Comparison of ENCODE assay signal across 9 mouse cellular contexts in the genomic region with DNA sequence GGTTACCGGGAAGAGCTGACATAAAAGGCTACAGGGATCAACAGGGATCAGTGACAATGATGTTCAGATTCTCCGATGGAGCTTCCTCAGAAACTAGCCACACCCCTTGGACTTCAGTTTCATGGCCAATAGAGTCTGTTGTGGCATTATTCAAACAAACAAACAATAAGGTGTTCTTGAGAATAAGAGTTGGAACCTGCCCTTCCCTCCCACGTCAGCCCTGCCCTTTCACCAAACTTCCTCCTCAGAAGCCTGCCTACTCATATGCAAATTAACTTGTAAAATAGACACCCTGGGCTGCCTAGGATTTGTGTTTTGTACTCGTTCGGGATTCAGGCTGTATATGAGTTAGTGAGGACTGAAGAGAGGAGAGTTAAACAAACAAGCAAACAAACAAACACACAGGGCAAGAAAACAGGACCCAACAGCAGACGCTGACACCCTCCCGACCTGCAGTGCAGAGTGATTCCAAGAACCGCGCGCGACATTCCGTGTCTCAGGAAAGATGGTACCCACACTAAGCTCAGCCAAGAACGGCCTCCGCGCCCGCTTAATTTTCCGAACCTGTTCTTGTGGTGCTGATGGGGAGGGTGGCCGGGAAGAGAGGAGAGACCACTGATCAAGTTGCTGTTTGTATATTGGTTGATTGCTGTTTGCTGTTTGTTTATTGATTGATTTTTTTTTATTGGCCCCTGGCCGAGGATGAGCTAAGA.
DNase-seq lines count a peak whose midpoint lies in the region; ATAC-seq lines count a peak whose summit lies in the region.
"Had no signal": no experiment of that assay in that cellular context is flagged by ENCODE, and none has a peak within 500 bp of the region (broad histone marks: within the 10 kb centered on the region; RNA-seq: fewer than 3 reads in every experiment).

No protein-coding gene starts in this region.

- DNase-seq in kidney, postnatal 14 days = no peak
- DNase-seq in R1 (ENCODE audit: low read depth, low spot score) (peak; percentile 100), MN1 (ENCODE audit: low spot score) (no peak)
- DNase-seq in naive thymus-derived CD4-positive, alpha-beta T cell, adult 2 months (ENCODE audit: low read depth) = peak; percentile 62
- DNase-seq in gastrocnemius, postnatal 10 days = no peak
- DNase-seq in cerebellum, adult 18-20 months = no peak
- DNase-seq: kidney, postnatal 4 days had no signal

- ATAC-seq in kidney, embryonic 15.5 days (replicated peaks; ENCODE audit: low FRiP score) = no peak
- no peak for ATAC-seq in hindbrain, embryonic 12.5 days (ENCODE audit: low FRiP score)

- H3K4me2 ChIP-seq in kidney, embryonic 15.5 days = peak overlapping the region; percentile 43
- peak overlapping the region; percentile 38 for H3K4me2 ChIP-seq in hindbrain, embryonic 12.5 days (replicated peaks)

- H3K9ac ChIP-seq in kidney, embryonic 15.5 days = no peak overlapping the region
- H3K9ac ChIP-seq in hindbrain, embryonic 12.5 days = no peak overlapping the region

- H3K4me1 ChIP-seq in kidney, embryonic 15.5 days = peaks cover 25% of the 10 kb centered on the region
- peaks cover 25% of the 10 kb centered on the region for H3K4me1 ChIP-seq in hindbrain, embryonic 12.5 days

- H3K27me3 ChIP-seq in kidney, embryonic 15.5 days = peaks cover 11% of the 10 kb centered on the region
- H3K27me3 ChIP-seq in hindbrain, embryonic 12.5 days = peaks cover 30% of the 10 kb centered on the region

- WGBS in kidney, embryonic 15.5 days = 9% methylated on average over 19 of the region's 19 CpGs
- WGBS in hindbrain, embryonic 12.5 days = 6% methylated on average over 19 of the region's 19 CpGs

- no peaks in the 10 kb centered on the region for H3K9me3 ChIP-seq in kidney, embryonic 15.5 days (replicated peaks)
- H3K9me3 ChIP-seq in hindbrain, embryonic 12.5 days (replicated peaks) = no peaks in the 10 kb centered on the region

- no peak overlapping the region for H3K27ac ChIP-seq in kidney, embryonic 15.5 days
- H3K27ac ChIP-seq in hindbrain, embryonic 12.5 days = no peak overlapping the region; the same call in 1 of the 2 replicates

- peak overlapping the region; percentile 12; the same call in 1 of the 2 replicates for H3K4me3 ChIP-seq in kidney, embryonic 15.5 days (replicated peaks)
- H3K4me3 ChIP-seq in hindbrain, embryonic 12.5 days = no peak overlapping the region

- H3K36me3 ChIP-seq in kidney, embryonic 15.5 days = no peaks in the 10 kb centered on the region
- no peaks in the 10 kb centered on the region for H3K36me3 ChIP-seq in hindbrain, embryonic 12.5 days

Comparison
In these comparisons a context has a peak if more than half of its experiments do, and no peak if none do; other contexts are left out.
1. DNase-seq: peak in R1 (single experiment) and naive thymus-derived CD4-positive, alpha-beta T cell, adult 2 months (single experiment); none in kidney, postnatal 14 days (single experiment), gastrocnemius, postnatal 10 days (single experiment), cerebellum, adult 18-20 months (0 of 2) and MN1 (single experiment).